8 mouse cellular contexts compared by ENCODE assay signal in genomic region chr11:118249012-118249383, GRCm38 (mm10). TPM values are rescaled to one million over a fixed set of nuclear protein-coding genes. Genes with fewer than 3 reads are reported as not detected.
DNase-seq lines count a peak whose midpoint lies in the region; ATAC-seq lines count a peak whose summit lies in the region.

No protein-coding gene starts in this region.

- H3K4me3 ChIP-seq in embryonic facial prominence, embryonic 12.5 days: peak overlapping the region; percentile 82
- H3K4me3 ChIP-seq in intestine, embryonic 15.5 days (replicated peaks): peak overlapping the region; percentile 83

- ATAC-seq in frontal cortex, adult (ENCODE audit: low TSS enrichment): peak; percentile 26; the same call in 1 of the 2 replicates
- ATAC-seq in embryonic facial prominence, embryonic 12.5 days (ENCODE audit: insufficient number of reproducible peaks, insufficient read depth, low FRiP score, low TSS enrichment): peak; percentile 2; the same call in 1 of the 2 replicates
- ATAC-seq in intestine, embryonic 15.5 days: peak; percentile 8

- H3K27me3 ChIP-seq in embryonic facial prominence, embryonic 12.5 days: no peaks in the 10 kb centered on the region
- H3K27me3 ChIP-seq in intestine, embryonic 15.5 days (replicated peaks): no peaks in the 10 kb centered on the region

- no peaks in the 10 kb centered on the region for H3K9me3 ChIP-seq in embryonic facial prominence, embryonic 12.5 days
- no peaks in the 10 kb centered on the region for H3K9me3 ChIP-seq in intestine, embryonic 15.5 days

- peaks cover 22% of the 10 kb centered on the region for H3K4me1 ChIP-seq in embryonic facial prominence, embryonic 12.5 days
- peaks cover 28% of the 10 kb centered on the region for H3K4me1 ChIP-seq in intestine, embryonic 15.5 days (replicated peaks)

- 0% methylated on average over 5 of the region's 5 CpGs for WGBS in embryonic facial prominence, embryonic 12.5 days
- WGBS in intestine, embryonic 15.5 days: under 1% methylated on average over 5 of the region's 5 CpGs

- no peak for DNase-seq in frontal cortex, postnatal 14 days (ENCODE audit: low spot score in 2 of 2)
- peak; percentile 57 for DNase-seq in 3T3-L1 (ENCODE audit: low read depth, low spot score)
- peak; percentile 35 for DNase-seq in mesoderm, embryonic 11.5 days (ENCODE audit: low read depth, low spot score)
- no peak for DNase-seq in natural killer cell, adult 2 months (ENCODE audit: low spot score in 2 of 2)
- no peak for DNase-seq in thymus, postnatal 0 days (ENCODE audit: low spot score)

- peak overlapping the region; percentile 81 for H3K4me2 ChIP-seq in embryonic facial prominence, embryonic 12.5 days (replicated peaks)
- H3K4me2 ChIP-seq in intestine, embryonic 15.5 days (replicated peaks): peak overlapping the region; percentile 55

- no peaks in the 10 kb centered on the region for H3K36me3 ChIP-seq in embryonic facial prominence, embryonic 12.5 days
- H3K36me3 ChIP-seq in intestine, embryonic 15.5 days: no peaks in the 10 kb centered on the region

- no peak overlapping the region for H3K9ac ChIP-seq in embryonic facial prominence, embryonic 12.5 days
- no peak overlapping the region for H3K9ac ChIP-seq in intestine, embryonic 15.5 days

- H3K27ac ChIP-seq in embryonic facial prominence, embryonic 12.5 days: peak overlapping the region; percentile 79
- H3K27ac ChIP-seq in intestine, embryonic 15.5 days: peak overlapping the region; percentile 59

RNA-seq across cellular contexts. Expression of gene Cyth1, which starts 0.6 kb away (rescaled TPM):
- polyA plus RNA-seq in embryonic facial prominence, embryonic 12.5 days (2016; fragmentation: Nextera tagmentation; extraction: Ambion mirVana): 20.4 and 21.5 TPM in 2 replicates
- 11.6 and 12.1 TPM in 2 replicates for polyA plus RNA-seq in intestine, embryonic 15.5 days (2015; fragmentation: Nextera tagmentation; extraction: Ambion mirVana)
- 44.7 and 46.1 TPM in 2 replicates for polyA plus RNA-seq in thymus, postnatal 0 days (2015; fragmentation: Nextera tagmentation; extraction: Ambion mirVana)

RNA-seq across cellular contexts. Expression of gene Usp36, which starts 41.0 kb away (rescaled TPM):
- 21.3 and 22.2 TPM in 2 replicates for polyA plus RNA-seq in embryonic facial prominence, embryonic 12.5 days (2016; fragmentation: Nextera tagmentation; extraction: Ambion mirVana)
- polyA plus RNA-seq in intestine, embryonic 15.5 days (2015; fragmentation: Nextera tagmentation; extraction: Ambion mirVana): 16.8 and 19.7 TPM in 2 replicates
- polyA plus RNA-seq in thymus, postnatal 0 days (2015; fragmentation: Nextera tagmentation; extraction: Ambion mirVana): 13.0 and 15.2 TPM in 2 replicates

Comparison
In these comparisons a context has a peak if more than half of its experiments do, and no peak if none do; other contexts are left out.
1. DNase-seq: peak in 3T3-L1 (single experiment) and mesoderm, embryonic 11.5 days (single experiment); none in frontal cortex, postnatal 14 days (0 of 2), natural killer cell, adult 2 months (0 of 2) and thymus, postnatal 0 days (single experiment).
2. Peak in every context shown above with its lines, with median percentiles within 50 percentile points of each other: ATAC-seq.